Mouse (Mus musculus) bone marrow, adult 2 months (tissue): ENCODE data around the gene Exosc10. TPM values are rescaled to one million over a fixed set of nuclear protein-coding genes. Genes with fewer than 3 reads are reported as not detected.

Experiments
- H3K27ac ChIP-seq: fragments of 200-500 bp; 2 replicates; pipeline ENCODE4 v1.5.1; 2012; ENCODE audit warnings: low read depth, mild to moderate bottlenecking, control low read depth, inconsistent platforms, low read length; ENCODE audit not compliant: control insufficient read depth, poor library complexity, insufficient read depth
- H3K4me1 ChIP-seq: fragments of 200-500 bp; 2 replicates; pipeline ENCODE4 v1.6.1; 2011; ENCODE audit warnings: low read length; ENCODE audit not compliant: control insufficient read depth, insufficient read depth
- H3K4me3 ChIP-seq: fragments of 200-500 bp; replicated peaks from 2 replicates; pipeline ENCODE3; 2011; ENCODE audit warnings: mild to moderate bottlenecking, low read depth, low read length, control low read depth; ENCODE audit not compliant: control insufficient read depth
- CTCF ChIP-seq: fragments of 200-500 bp; IDR thresholded peaks from 2 replicates; pipeline ENCODE4 v1.5.1; 2011; ENCODE audit warnings: low read length, control low read depth; ENCODE audit not compliant: control insufficient read depth, insufficient read depth
- POLR2A ChIP-seq: fragments of 200-500 bp; IDR thresholded peaks from 2 replicates; pipeline ENCODE4 v1.6.1; 2011; ENCODE audit warnings: low read depth, mild to moderate bottlenecking, control low read depth, low read length, borderline replicate concordance; ENCODE audit not compliant: control insufficient read depth
- WGBS: fragments of 180-500 bp; shearing (Covaris S2); methylation state at CpG from one replicate; pipeline ENCODE4 v1.1.7; 2018; 5-methylcytosine and 5-hydroxymethylcytosine counted together
- polyA plus RNA-seq: library from polyadenylated mRNA; stranded (reverse); fragments of >200 nt; gene quantifications from 2 replicates; pipeline ENCODE4 v1.2.4, GENCODE M21; 2011; ENCODE audit warnings: low replicate concordance; ENCODE audit not compliant: missing spikeins, insufficient read depth, insufficient read length

The Exosc10 gene
- polyA plus RNA-seq, 1 experiment: 32.1 TPM

- H3K4me3 ChIP-seq: no peak overlapping the region
- 73% methylated on average over 4 of the region's 4 CpGs for WGBS
- TF ChIP-seq POLR2A: no peak
- TF ChIP-seq CTCF: no peak
These were observed 64.3 kb downstream of the Exosc10 start for GRCm38 (mm10) chr4:148622485-148622884.

DNA sequence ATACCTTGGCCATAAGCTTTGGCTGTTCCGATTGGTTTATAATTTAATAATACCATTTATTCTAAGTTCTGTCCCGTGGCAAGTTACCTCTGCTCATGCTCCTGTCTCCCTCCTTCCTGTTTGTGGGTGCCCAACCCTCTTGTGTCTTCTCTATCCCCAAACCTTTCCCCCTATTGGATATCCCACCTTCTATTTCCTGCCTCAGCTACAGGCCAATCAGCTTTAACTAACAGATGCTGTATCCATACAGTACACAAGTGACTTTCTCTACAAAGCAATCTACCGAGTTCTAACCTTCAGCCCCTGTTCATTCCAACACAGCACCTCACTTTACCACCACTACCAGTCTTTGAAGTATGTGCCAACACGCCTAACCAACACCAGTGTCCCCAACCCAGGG, 65.4 kb downstream of the Exosc10 start:
- WGBS: 65% methylated on average over 4 of the region's 4 CpGs
- TF ChIP-seq POLR2A: no peak
- TF ChIP-seq CTCF: no peak
- Histone ChIP-seq H3K4me3 (no peak overlapping the region), H3K4me1 (no peaks in the 10 kb centered on the region; the same call in 1 of the 2 replicates), H3K27ac (no peak overlapping the region)

More at GRCm38 (mm10) chr4:148622485-148622884, 64.3 kb downstream of the Exosc10 start:
- H3K4me1 ChIP-seq: no peaks in the 10 kb centered on the region; the same call in 1 of the 2 replicates
- H3K27ac ChIP-seq: no peak overlapping the region

GRCm38 (mm10) chr4:148625010-148625409, 66.8 kb downstream of the Exosc10 start:
- Histone ChIP-seq H3K27ac (no peak overlapping the region), H3K4me3 (no peak overlapping the region), H3K4me1 (no peaks in the 10 kb centered on the region; the same call in 1 of the 2 replicates)
- TF ChIP-seq POLR2A: no peak
- no peak for TF ChIP-seq CTCF
- 83% methylated on average over 10 of the region's 10 CpGs for WGBS

GRCm38 (mm10) chr4:148625756-148626622, 67.8 kb downstream of the Exosc10 start:
- Histone ChIP-seq H3K4me1 (no peaks in the 10 kb centered on the region; the same call in 1 of the 2 replicates), H3K4me3 (peak overlapping the region; percentile 85), H3K27ac (peak overlapping the region; percentile 97)
- WGBS: under 1% methylated on average over 57 of the region's 57 CpGs
- TF ChIP-seq CTCF (no peak), POLR2A (no peak)

DNA sequence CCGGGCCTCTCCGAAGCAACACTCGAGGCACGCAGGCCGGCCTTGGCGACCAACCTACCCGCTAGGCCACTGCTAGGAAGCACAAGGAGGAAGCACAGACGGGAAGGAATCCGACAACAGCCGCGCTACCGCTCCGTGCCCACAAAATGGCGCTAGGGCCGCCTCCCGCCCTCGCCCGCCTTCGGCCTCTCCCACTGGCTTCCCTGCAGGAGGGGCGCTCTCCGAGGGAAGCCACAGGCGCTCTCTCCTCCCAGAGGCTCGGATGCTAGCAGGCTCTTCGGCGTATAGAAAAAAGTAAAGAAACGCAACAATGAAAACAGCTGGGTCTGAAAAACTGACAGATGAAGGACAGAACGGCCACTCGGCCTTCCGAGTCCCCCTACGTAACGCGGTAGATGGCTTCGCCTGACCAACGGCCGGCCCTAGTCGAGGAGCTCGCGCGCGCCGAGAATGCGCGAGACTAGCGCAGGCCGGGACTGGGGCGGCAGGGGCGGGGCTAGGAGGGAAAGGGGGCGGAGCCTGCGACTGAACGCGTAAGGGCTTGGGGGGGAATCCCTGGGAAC, 68.5 kb downstream of the Exosc10 start, which contains the start of gene Tardbp:
Gene Tardbp (minus strand): TSS at position 397 of the 563 bp plus-strand sequence.
- TF ChIP-seq POLR2A: peak; percentile 97
- TF ChIP-seq CTCF: no peak
- peak within 1 kb of the TSS; percentile 85 for H3K4me3 ChIP-seq
- under 1% methylated on average over 51 of the region's 51 CpGs for WGBS
- H3K4me1 ChIP-seq: no peaks in the 10 kb centered on the region; the same call in 1 of the 2 replicates
- H3K27ac ChIP-seq: peak within 1 kb of the TSS; percentile 97

DNA sequence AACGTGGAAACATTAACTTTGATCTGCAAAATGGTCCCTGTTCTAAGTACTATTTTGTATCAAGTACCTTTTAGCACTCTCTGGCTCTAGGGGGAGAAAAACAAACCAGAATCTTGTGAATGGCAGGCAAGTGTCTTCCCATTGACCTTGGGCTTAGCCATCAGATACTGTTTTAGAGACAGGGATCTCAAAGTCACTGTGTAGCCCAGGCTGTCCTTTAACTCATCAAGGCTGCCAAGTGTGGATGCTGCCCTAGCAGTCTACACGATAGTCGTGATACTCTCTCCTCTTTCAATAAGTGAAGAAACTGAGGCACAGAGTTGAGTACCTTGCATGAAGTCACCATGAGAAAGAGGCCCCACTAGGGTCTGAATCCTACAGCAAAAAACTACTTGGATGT, 69.0 kb downstream of the Exosc10 start:
- Histone ChIP-seq H3K4me3 (peak overlapping the region; percentile 15), H3K4me1 (no peaks in the 10 kb centered on the region; the same call in 1 of the 2 replicates), H3K27ac (no peak overlapping the region)
- TF ChIP-seq CTCF (no peak), POLR2A (no peak)
- WGBS: 63% methylated on average over 3 of the region's 3 CpGs

Other genes starting within 250 kb of the Exosc10 start
- gene Ubiad1, start 113.7 kb upstream of the Exosc10 start, polyA plus RNA-seq: 2.0 and 3.2 TPM in 2 replicates
- gene Mtor, start 109.8 kb upstream of the Exosc10 start, polyA plus RNA-seq: 4.7 and 11.5 TPM in 2 replicates
- gene Angptl7, start 58.0 kb upstream of the Exosc10 start, polyA plus RNA-seq: 0.59 and 1.6 TPM in 2 replicates
- gene Srm, start 33.1 kb downstream of the Exosc10 start, polyA plus RNA-seq: 22.7 and 24.6 TPM in 2 replicates
- 2.6 TPM in 1 of 2 replicates, not detected in the other for gene Masp2, start 44.1 kb downstream of the Exosc10 start, polyA plus RNA-seq
- 172 and 301 TPM in 2 replicates for gene Tardbp, start 68.6 kb downstream of the Exosc10 start, polyA plus RNA-seq
- not detected in 2 replicates for gene Gm572, start 84.9 kb downstream of the Exosc10 start, polyA plus RNA-seq
- 0.81 and 2.7 TPM in 2 replicates for gene Casz1, start 246.0 kb downstream of the Exosc10 start, polyA plus RNA-seq